Mouse (Mus musculus) common myeloid progenitor, adult 5-6 weeks (primary cell): ENCODE data around the gene Krt14. TPM values are rescaled to one million over a fixed set of nuclear protein-coding genes. Genes with fewer than 3 reads are reported as not detected.
"Not testable (repeated sequence)": the region's sequence is repeated elsewhere in the genome, so short reads cannot be mapped to it uniquely, and the experiment has no call there.

ENCODE experiments used
- ATAC-seq: replicated peaks from 2 replicates; pipeline ENCODE4 v1.8.0; 2016; ENCODE audit warnings: low read depth, mild to moderate bottlenecking, moderate TSS enrichment, inconsistent platforms; ENCODE audit not compliant: poor library complexity, severe bottlenecking
- total RNA-seq: library from RNA; stranded (forward); fragments of 200-1000, 187-1606 nt; gene quantifications from 2 replicates; pipeline ENCODE4 v1.2.3, GENCODE M21; 2017

Krt14 gene
- not detected in 2 replicates for total RNA-seq

DNA sequence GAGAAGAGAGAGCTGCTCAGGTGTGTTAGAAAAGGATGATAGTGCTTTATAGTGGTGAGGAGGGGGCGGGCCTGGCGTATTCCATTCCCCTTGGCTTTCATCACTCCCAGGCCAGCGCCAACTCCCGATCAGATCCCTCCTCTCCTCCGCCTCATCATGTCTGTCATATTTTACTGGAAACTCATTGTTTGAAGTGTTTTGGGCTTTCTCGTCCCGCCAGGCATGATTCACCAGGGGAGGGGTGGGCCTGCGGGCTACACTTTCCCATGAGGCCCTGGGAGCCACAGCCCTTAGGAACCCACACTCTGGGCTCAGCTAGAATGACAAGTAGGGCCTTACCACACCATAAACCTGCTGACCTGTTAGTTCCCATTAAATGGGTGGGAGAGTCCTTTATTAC lies at the start of gene Krt14:
Gene Krt14, minus strand, starts transcription at position 51 of the 400 bp plus-strand sequence.
- ATAC-seq = no peak

DNA sequence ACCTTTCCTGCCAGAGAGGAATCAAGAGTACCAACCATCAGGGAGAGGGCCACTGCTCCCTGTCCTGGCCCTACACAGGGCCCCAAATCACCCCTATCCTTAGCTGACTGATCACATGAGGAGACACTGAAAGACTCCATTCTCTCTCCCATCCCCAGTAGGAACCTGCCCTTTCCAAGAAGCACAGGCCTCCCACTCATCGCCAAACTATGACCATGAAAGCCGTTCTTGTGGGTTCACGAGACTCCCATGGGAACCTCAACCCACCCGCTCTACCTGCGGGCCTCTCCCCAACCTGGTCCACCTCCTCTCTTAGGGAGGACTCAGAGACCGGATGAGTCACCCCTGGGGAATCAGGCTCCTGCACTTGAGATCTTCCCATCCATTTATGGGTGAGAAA lies 48.2 kb upstream of the Krt14 start:
- no peak for ATAC-seq

DNA sequence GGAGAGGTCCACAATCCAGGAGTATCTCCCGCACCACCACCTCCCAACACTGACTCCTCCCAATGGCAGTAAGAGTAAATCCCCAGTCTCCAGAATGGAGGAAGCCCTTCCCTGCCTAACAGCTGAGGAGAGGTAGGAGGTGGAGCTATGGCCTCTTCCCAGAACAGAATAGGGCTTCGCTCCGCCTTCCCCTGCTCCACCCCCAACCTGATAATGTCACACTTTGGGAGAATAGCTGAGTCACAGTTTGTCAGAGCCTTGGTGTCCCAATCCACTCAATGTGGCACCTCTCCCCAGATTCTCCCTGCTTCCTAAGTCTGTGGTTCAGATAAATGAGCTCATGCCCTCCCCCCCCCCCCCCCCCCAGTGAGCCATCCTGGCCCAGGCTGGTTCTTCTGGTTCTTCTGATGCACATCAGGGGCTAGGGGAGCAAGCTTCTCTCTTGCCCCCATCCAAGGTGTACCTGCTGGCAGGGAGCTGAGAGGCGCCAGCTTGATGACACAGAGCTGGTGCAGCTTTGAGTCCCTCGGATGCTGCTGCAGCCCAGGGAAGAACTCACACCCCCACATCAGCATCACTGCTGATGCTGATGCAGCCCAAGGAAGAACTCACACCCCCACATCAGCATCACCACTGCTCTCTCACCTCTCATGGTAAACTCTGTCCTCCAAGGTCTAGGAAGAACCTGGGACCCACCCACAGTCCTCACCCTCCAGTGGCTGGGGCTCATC lies 47.2 kb upstream of the Krt14 start:
- ATAC-seq = no peak

DNA sequence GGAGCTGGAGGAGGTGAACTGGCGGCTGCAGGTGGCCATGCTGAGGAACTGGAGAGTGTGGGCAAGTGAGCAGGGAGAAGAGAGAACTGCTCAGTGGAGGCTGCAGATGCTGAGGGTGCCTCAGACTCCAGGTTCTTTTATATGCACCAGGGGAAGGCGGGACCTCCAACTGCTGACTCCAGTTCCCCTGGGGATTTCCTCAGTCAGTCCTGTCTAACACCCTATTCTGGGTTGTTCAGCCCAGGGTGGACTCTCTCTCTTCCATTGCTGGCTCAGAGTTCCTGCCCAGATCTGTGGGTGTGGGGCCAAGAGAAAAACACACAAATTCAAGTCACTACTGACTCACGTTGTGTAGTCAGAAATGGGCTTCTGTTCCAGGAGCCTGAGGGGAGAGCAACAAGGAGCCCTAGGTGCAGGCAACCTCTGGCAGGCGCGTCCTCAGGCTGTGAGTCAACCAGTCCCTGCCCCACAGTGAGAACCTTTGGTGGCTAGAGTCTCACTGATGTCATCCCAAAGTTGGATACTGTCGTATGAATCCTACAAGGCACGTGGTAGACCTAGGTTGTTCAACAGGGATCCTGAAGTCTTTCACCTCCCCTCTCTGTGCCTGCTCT lies 41.6 kb upstream of the Krt14 start, which contains the start of gene Krt16:
Gene Krt16, minus strand, starts transcription at position 51 of the 614 bp plus-strand sequence.
- ATAC-seq = no peak

DNA sequence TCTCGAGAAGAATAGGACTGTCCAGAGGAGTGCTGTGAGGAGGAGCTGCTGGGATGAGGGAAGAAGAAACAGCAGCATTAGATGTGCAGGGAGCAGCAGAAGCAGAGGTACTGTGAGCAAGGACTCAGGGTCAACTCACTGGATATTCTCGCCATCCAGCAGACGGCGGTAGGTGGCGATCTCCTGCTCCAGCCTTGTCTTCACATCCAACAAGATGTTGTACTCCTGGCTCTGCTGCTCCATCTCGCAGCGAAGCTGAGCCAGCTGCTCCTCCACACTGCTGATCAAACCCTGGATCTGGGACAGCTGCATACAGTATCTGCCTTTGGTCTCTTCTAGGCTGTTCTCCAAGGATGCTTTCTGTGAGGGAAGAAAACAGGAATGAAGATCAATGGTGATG lies 39.1 kb upstream of the Krt14 start:
- ATAC-seq = not testable (repeated sequence)

DNA sequence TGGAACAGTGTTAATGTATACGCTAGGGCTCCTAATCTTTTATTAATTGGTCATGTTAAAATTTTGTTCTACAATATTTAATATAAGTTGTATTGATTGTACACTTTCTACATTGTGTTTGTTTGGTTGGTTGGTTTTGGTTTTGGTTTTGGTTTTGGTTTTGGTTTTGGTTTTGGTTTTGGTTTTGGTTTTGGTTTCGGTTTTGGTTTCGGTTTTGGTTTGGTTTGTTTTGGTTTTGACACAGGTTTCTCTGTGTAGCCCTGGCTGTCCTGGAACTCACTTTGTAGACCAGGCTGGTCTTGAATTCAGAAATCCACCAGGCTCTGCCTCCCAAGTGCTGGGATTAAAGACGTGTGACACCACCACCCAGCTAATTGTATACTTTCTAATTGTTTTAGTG lies 32.9 kb upstream of the Krt14 start:
- not testable (repeated sequence) for ATAC-seq

DNA sequence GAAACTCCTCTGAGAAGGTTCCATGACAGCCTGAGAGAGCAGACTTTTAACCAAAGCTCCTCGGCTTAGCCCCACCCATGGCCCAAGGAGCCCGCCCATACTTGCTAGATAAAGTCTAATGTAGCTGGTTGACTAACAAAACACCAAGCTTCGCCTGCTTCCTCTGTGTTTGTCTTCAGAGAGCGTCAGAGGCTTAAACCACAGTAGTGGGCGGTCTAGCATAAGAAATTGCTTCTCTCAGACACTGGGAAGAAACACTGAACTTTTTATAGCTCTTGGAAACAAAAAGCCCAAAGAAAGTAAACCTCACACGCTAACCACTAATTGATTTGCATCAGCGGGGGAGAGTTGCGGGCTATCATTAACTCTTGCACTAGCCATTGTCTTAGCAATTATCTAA lies 14.4 kb upstream of the Krt14 start:
- ATAC-seq = no peak

DNA sequence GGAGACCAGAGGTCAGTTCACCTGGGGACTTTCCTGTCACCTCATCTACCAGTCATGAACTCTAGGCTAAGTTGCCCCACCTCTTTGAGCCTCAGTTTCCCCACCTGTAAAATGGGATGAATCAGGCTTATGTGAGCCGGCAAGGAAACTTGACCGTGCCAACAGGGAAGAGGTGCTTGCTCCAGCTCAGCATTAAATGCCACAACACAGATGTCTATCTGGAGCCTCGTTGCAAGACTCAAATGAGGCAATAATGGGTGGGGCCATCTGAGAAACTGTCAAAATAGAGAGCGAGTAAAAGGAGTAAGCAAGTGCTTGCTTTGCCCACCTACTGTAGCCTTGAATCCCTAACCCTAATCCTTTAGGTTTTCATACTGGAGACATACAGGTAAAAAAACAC lies 12.0 kb upstream of the Krt14 start:
- ATAC-seq = no peak

DNA sequence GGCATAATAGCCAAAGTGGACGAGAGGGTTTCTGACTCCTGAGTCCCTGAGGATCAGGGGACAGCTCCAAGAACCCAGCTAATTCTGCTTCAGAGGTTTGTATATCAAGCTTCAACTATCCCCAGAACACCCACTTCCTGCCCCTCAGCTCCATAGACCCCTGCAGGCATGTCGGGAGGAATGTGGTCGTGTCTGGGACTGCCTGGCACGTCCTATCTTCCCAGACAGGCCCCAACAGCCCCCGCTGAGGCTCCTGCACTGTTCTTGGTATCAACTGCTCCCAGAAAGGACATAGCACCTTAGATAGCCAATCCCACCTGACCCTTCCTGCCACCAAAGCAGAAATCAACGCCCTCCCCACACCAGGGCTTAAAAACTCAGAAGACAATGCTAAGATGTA lies 1.2 kb upstream of the Krt14 start:
- no peak for ATAC-seq

DNA sequence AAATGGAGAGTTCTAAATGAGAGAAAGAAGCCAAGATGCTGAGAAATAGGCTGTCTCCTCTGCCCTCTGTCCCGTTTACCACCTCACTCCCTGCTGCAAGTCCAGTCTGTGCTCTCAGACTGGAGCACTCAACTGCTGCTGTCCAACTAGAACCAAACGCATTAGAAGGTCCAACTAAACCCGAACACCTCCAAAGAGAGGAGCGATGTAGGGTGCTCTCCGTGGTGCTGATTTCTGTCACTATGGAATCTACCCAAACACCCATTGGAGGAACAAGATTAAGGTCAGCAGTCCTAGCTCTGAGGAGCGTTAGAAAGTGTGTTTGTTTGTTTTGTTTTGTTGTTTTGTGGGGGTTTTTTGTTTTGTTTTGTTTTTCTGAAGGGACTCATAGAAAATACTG lies 3.9 kb downstream of the Krt14 start:
- ATAC-seq = peak; percentile 57

DNA sequence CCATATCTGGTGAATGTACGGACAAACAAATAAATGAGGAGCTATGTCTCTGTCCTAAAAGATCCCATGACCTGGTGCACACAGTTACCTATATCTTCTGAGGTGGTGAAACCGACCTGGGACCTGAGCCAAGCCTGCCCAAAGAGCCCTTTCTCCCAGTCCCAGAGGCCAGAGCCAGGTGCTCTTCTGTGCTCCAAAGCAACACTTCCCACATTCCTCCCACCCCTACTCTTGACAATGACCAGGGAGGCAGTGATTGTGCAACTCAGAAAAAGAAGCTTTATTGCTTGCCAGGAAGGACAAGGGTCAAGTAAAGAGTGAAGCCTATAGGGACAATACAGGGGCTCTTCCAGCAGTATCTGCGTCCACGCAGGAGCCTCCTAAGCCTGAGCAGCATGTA lies 4.4 kb downstream of the Krt14 start:
- no peak for ATAC-seq

DNA sequence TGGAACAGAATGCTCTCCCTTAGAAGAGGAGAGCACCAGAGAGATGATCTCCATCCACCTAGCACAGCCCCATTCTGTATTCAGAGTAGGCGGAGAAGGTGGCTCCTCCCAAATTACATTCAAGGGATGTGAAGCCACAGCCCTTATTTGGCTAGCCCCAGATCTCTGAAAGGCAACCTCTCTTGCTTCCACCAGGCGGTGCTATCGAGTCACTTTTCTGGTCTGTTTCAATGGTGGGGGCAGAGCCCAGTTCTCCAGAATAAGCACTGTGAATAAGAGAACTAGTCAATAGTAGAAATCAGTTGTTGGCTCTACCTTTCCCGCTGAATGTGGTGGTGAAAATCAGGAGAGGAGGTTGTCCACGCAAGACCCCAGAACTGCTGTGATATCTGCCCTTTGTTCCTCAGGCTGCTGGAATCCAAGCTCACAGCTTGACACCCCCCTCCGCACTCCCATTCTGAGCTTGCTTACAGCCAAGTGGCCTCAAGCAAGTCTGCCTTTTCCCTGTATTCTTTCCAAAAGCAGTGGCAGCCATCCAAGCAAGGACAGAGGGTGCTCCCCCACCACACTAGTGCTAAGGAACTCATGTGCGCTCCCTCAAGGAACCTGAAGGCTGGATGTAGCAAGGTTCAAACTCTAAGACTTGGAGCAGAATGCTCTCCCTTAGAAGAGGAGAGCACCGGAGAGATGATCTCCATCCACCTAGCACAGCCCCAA lies 7.1 kb downstream of the Krt14 start:
- peak; percentile 58; the same call in 1 of the 2 replicates for ATAC-seq

DNA sequence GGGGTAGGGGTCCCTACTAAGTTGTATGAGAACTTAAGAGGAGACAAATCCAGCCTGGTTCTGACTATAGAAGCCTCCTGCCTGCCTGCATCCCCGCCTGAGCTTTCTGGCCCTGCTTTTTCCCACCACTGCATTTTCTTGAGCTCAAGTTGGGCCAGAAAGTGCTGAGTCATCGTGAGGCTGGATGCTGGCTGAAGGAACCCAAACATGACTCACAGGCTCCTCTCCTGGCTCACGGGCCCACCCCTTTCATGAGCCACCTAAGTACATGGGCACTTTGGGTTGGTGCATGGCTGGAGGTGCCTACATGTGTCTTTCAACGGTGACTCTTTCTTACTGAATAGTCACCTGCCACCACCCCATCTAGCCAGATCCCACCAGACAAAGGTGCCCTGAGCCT lies 8.7 kb downstream of the Krt14 start:
- ATAC-seq = no peak

DNA sequence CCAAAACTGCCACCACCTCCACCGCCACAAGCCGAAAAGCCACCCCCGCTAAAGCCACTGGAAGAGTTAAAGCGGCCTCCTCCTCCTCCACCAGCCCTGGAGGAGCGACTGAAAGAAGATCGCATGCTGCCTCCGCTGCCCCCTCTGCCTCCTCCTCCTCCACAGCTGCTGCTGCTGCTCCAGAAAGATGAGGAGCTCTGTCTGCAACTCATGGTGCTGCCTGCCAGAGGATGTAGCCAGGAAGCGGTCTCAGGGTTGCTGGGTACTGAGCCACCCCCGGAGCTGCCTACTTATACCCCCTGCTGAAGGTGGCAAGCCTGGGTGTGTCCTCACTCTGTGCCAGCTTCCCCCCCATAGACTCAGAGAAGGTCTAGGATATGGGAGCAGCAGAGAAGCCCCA lies 14.4 kb downstream of the Krt14 start, which contains the start of gene Krt9:
Gene Krt9, minus strand, starts transcription at position 255 of the 400 bp plus-strand sequence.
- ATAC-seq = no peak

DNA sequence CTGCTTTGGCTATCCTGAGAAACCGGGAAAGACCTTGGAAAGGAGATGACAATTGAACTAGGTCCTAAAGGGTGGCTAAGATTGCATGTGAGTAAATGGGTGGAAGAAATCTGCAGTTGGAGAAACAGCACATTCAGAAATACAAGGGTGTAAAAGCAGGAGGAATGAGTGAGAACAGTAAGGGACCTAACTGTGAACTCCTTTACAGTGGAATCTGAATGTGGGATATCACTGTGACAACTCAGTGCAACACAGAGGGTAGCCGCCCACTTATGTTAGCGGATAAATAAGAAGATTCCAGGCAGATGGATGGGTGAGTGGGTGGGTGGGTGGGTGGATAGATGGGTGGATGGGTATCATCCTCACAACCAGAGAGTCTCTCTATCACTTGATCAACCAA lies 15.5 kb downstream of the Krt14 start:
- no peak for ATAC-seq

DNA sequence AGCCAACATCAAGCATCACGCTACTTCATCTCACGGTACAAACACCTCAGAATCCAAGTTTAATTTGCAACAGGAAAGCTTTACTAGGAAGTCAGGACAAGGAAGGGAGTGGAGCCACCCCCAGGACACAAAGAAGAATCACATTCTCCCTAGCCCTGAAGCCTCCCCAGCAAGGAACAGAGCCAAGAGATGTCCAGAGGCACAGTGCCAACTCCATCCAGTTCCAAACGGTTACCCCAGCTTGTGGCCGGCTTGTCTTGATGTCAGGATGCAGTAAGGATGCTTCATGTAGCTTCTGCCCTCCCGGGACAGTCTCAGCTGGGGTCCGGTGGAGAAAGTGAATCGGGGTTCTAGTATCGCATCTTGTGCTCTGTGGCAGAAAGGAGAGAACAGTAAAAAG lies 20.6 kb downstream of the Krt14 start:
- no peak for ATAC-seq

DNA sequence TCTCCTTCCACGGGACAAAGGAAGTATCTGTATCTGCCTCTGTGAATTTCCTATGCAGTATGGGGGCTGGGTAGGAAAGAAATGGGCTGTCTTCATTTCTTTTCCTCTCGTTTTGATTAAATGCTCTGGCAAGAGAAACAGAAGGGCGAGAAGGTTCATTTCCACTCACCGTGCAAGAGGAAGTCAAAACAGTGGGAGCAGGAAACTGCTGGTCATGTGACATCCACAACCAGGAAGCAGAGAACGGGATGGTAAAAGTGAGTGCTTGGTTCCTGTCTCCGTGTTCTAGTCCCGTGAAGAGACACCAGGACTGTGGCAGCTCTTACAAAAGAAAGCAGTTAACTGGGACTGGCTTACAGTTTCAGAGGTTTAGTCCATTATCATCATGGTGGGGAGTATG lies 25.6 kb downstream of the Krt14 start:
- ATAC-seq = no peak

DNA sequence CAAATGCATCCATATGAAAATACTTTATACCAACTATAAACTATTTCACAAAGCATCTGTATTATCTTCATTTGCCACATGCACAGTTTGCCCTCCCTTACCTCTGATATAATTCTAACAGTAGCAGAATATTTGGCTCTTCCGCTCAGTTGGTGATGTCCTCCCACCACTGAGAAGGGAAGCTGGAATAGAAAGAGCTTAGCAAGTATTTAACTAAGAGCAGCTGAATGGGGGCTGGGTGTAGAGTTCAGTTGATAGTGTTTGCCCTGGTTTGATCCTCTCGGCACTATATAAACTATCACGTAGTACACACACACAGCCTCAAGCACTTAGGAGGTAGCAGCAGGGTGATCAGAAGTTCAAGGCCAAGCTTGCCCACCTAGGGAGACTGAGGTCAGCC lies 28.1 kb downstream of the Krt14 start:
- ATAC-seq = no peak

DNA sequence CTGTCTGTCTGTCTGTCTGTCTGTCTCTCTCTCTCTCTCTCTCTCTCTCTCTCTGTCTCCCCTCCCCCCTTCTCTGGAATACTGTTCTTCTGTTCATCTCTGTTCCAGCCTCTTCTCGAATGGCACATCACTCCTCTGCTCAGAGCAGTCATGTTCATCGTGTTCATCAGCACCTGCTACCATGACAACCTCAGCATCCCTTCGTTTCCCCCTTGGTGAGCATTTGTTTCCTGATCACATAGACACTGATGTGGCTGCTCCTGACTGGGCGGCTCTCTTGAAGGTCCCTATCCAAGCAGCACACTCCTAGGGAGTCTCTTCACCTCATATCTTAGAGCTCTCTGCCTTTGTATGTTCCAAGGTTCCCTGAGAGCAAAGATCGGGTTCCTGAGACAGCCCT lies 29.0 kb downstream of the Krt14 start:
- no peak for ATAC-seq

DNA sequence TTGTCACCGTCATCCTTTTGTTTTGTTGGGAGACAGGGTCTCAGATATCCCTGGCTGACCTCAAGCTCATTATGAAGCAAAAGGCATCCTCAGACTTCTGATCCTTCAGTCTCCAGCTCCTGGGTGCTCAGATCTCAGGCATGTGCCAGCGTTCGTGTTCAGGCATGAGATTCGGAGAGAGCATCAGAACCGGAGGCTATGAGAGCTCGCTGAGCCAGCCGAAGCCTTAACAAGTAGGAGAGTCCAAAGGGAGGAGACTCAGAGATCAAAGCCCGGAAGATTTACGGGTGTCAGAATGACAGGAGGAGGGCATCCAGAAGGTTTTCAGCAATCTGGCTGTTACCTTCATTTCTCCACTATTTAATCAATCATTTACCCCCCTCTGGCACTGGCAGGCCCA lies 30.6 kb downstream of the Krt14 start:
- ATAC-seq = no peak
